Mouse (Mus musculus): ENCODE measurements around the gene Dennd1c.

GRCm38 (mm10) chr17:57105181-57106034, 27.1 kb upstream of the Dennd1c start, which contains the start of gene Tnfsf9:
- TF ChIP-seq CTCF (IDR thresholded peaks at IDR 0.05; ENCODE audit: insufficient read depth, low read depth, low read length) = no peak
- no peak for TF ChIP-seq POLR2A (IDR thresholded peaks at IDR 0.05; ENCODE audit: insufficient read depth, low read depth, low read length)
